Mouse (Mus musculus) MEL (cell line): ENCODE results near the gene Coq10a.

Experiments used
- CHD1 ChIP-seq: IDR thresholded peaks from 2 replicates; pipeline ENCODE4 v1.6.1; 2012; ENCODE audit warnings: low read depth, mild to moderate bottlenecking, inconsistent platforms, low read length, improper control_type of control experiment
- CTCF ChIP-seq, 3 experiments: IDR thresholded peaks in 2 of 3; conservative IDR thresholded peaks in 1 of 3; 2 replicates each; pipeline ENCODE4 v1.5.1; 2011 to 2012; ENCODE audit warnings: low read length in 3 of 3, low read depth in 2 of 3, mild to moderate bottlenecking in 2 of 3, improper control_type of control experiment in 1 of 3, inconsistent platforms in 1 of 3, mixed read lengths in 1 of 3, moderate library complexity in 1 of 3; ENCODE audit not compliant: control insufficient read depth in 1 of 3, insufficient read depth in 1 of 3, poor library complexity in 1 of 3, severe bottlenecking in 1 of 3
- EP300 ChIP-seq, 2 experiments: IDR thresholded peaks; 2 replicates each; pipeline ENCODE4 v1.6.1; 2011; ENCODE audit warnings: improper control_type of control experiment in 2 of 2, low read length in 2 of 2, low read depth in 1 of 2, mild to moderate bottlenecking in 1 of 2
- HCFC1 ChIP-seq: IDR thresholded peaks from 2 replicates; pipeline ENCODE4 v1.6.1; 2012; ENCODE audit warnings: low read depth, mild to moderate bottlenecking, inconsistent platforms, low read length, improper control_type of control experiment, moderate library complexity
- MAFK ChIP-seq: IDR thresholded peaks from 2 replicates; pipeline ENCODE4 v1.6.1; 2011; ENCODE audit warnings: low read depth, mild to moderate bottlenecking, low read length, improper control_type of control experiment, borderline replicate concordance
- MAX ChIP-seq: IDR thresholded peaks from 2 replicates; pipeline ENCODE4 v1.6.1; 2011; ENCODE audit warnings: low read length, improper control_type of control experiment
- MAZ ChIP-seq: IDR thresholded peaks from 2 replicates; pipeline ENCODE4 v1.6.1; 2012; ENCODE audit warnings: low read depth, mild to moderate bottlenecking, inconsistent platforms, low read length, improper control_type of control experiment
- MEF2A ChIP-seq: IDR thresholded peaks from 2 replicates; pipeline ENCODE4 v1.6.1; 2014; ENCODE audit warnings: low read depth, mild to moderate bottlenecking, inconsistent platforms, low read length, improper control_type of control experiment; ENCODE audit not compliant: poor library complexity, insufficient replicate concordance, severe bottlenecking; ENCODE audit errors: extremely low read depth
- POLR2A ChIP-seq, 2 experiments: IDR thresholded peaks; 2 replicates each; pipeline ENCODE4 v1.6.1; 2011 to 2012; ENCODE audit warnings: low read length in 2 of 2, mild to moderate bottlenecking in 2 of 2, control low read depth in 1 of 2, improper control_type of control experiment in 1 of 2, low read depth in 1 of 2, moderate library complexity in 1 of 2; ENCODE audit not compliant: control insufficient read depth in 1 of 2, insufficient read depth in 1 of 2, poor library complexity in 1 of 2
- POLR2AphosphoS2 ChIP-seq: IDR thresholded peaks from 2 replicates; pipeline ENCODE4 v1.6.1; 2011; ENCODE audit warnings: low read length, improper control_type of control experiment
- TAL1 ChIP-seq: IDR thresholded peaks from 2 replicates; pipeline ENCODE4 v1.6.1; 2012; ENCODE audit warnings: mild to moderate bottlenecking, inconsistent platforms, low read length, moderate library complexity, mixed read lengths
- USF1 ChIP-seq: IDR thresholded peaks from 2 replicates; pipeline ENCODE4 v1.6.1; 2014; ENCODE audit warnings: low read depth, mild to moderate bottlenecking, inconsistent platforms, low read length, improper control_type of control experiment, moderate library complexity

- TF ChIP-seq POLR2A (IDR thresholded peaks at IDR 0.05; ENCODE audit: control insufficient read depth in 1 of 2, insufficient read depth in 1 of 2, low read depth in 1 of 2, low read length in 2 of 2, poor library complexity in 1 of 2), result no peak
- TF ChIP-seq MAFK, result no peak
- no peak for TF ChIP-seq POLR2AphosphoS2
- no peak for TF ChIP-seq TAL1
- TF ChIP-seq CHD1, result no peak
- TF ChIP-seq CTCF (IDR thresholded peaks at IDR 0.05 in 2 of 3, conservative IDR thresholded peaks at IDR 0.05 in 1 of 3; ENCODE audit: control insufficient read depth in 1 of 3, insufficient read depth in 1 of 3, low read depth in 2 of 3, low read length in 3 of 3, poor library complexity in 1 of 3, severe bottlenecking in 1 of 3), result no peak
- no peak for TF ChIP-seq EP300 (IDR thresholded peaks at IDR 0.05; ENCODE audit: low read depth in 1 of 2, low read length in 2 of 2)
- no peak for TF ChIP-seq MAZ
- TF ChIP-seq MAX, result no peak
- no peak for TF ChIP-seq HCFC1
- TF ChIP-seq MEF2A, result no peak
- no peak for TF ChIP-seq USF1
Measured at GRCm38 (mm10) chr10:128370601-128371000, 1.8 kb upstream of the Coq10a start.
